Mouse (Mus musculus) heart, embryonic 10.5 days (tissue): ENCODE measurements at regions not wholly inside any gene's neighbourhood (a gene's known extent, or its start where the extent isn't known, plus 50 kb on each side); places are given as distances from the start of the nearest gene placed in this dataset.
A peak's percentile ranks its signal among the peaks of the same experiment; 100 is the strongest.

Experiments used
- DNase-seq: peaks from one replicate; pipeline ENCODE4 v3.0.0-alpha.2; 2017; ENCODE audit warnings: low spot score
- H3K27ac ChIP-seq: fragments of 300-500 bp; sonication (generic); 2 replicates; pipeline ENCODE4 v1.5.1; 2016; ENCODE audit warnings: mild to moderate bottlenecking
- H3K27me3 ChIP-seq: fragments of 300-500 bp; sonication (generic); 2 replicates; pipeline ENCODE4 v1.6.1; 2016; ENCODE audit warnings: mild to moderate bottlenecking; ENCODE audit not compliant: poor library complexity, insufficient read depth, severe bottlenecking
- H3K36me3 ChIP-seq: fragments of 300-500 bp; sonication (generic); 2 replicates; pipeline ENCODE4 v1.6.1; 2016; ENCODE audit warnings: mild to moderate bottlenecking, moderate library complexity
- H3K4me1 ChIP-seq: fragments of 300-500 bp; sonication (generic); 2 replicates; pipeline ENCODE4 v1.6.1; 2016; ENCODE audit warnings: mild to moderate bottlenecking
- H3K4me3 ChIP-seq: fragments of 300-500 bp; sonication (generic); 2 replicates; pipeline ENCODE4 v1.5.1; 2016; ENCODE audit warnings: mild to moderate bottlenecking, moderate library complexity
- H3K9me3 ChIP-seq: fragments of 300-500 bp; sonication (generic); 2 replicates; pipeline ENCODE4 v1.6.1; 2016; ENCODE audit warnings: mild to moderate bottlenecking, moderate library complexity
- WGBS: fragments of 180-500 bp; shearing (Covaris S2); methylation state at CpG from one replicate; pipeline ENCODE4 v1.1.7; 2016; 5-methylcytosine and 5-hydroxymethylcytosine counted together

GRCm38 (mm10) chr15:97460360-97460719 is 213.3 kb upstream of the Amigo2 start:
- H3K36me3 ChIP-seq, result no peaks in the 10 kb centered on the region
- no peaks in the 10 kb centered on the region for H3K9me3 ChIP-seq
- H3K4me1 ChIP-seq, result peaks cover 2% of the 10 kb centered on the region; the same call in 1 of the 2 replicates
- no peak overlapping the region for H3K27ac ChIP-seq
- WGBS, result 85% methylated on average over 7 of the region's 7 CpGs
- no peak overlapping the region for H3K4me3 ChIP-seq
- no peaks in the 10 kb centered on the region for H3K27me3 ChIP-seq
- no peak for DNase-seq

- WGBS, result 82% methylated on average over 19 of the region's 19 CpGs
- DNase-seq, result no peak
- H3K4me1 ChIP-seq, result peaks cover 2% of the 10 kb centered on the region; the same call in 1 of the 2 replicates
- no peak overlapping the region for H3K4me3 ChIP-seq
- H3K9me3 ChIP-seq, result no peaks in the 10 kb centered on the region
- no peaks in the 10 kb centered on the region for H3K27me3 ChIP-seq
- H3K36me3 ChIP-seq, result no peaks in the 10 kb centered on the region
- no peak overlapping the region for H3K27ac ChIP-seq
These were observed 212.7 kb upstream of the Amigo2 start for GRCm38 (mm10) chr15:97459606-97460359.

GRCm38 (mm10) chr15:97458748-97459221 is 211.7 kb upstream of the Amigo2 start:
- DNase-seq, result no peak

GRCm38 (mm10) chr15:97458139-97458747 is 211.2 kb upstream of the Amigo2 start:
- Histone ChIP-seq H3K9me3 (no peaks in the 10 kb centered on the region), H3K4me3 (peak overlapping the region; percentile 31; the same call in 1 of the 2 replicates)
- 25% methylated on average over 17 of the region's 17 CpGs for WGBS

More at GRCm38 (mm10) chr15:97458748-97459221, 211.7 kb upstream of the Amigo2 start:
- WGBS, result 58% methylated on average over 11 of the region's 11 CpGs
- no peaks in the 10 kb centered on the region for H3K9me3 ChIP-seq
- no peaks in the 10 kb centered on the region for H3K27me3 ChIP-seq
- no peak overlapping the region for H3K27ac ChIP-seq
- H3K4me3 ChIP-seq, result no peak overlapping the region; the same call in 1 of the 2 replicates
- H3K4me1 ChIP-seq, result peaks cover 2% of the 10 kb centered on the region; the same call in 1 of the 2 replicates
- no peaks in the 10 kb centered on the region for H3K36me3 ChIP-seq

GRCm38 (mm10) chr15:97457468-97457867 is 210.4 kb upstream of the Amigo2 start:
- Histone ChIP-seq H3K9me3 (no peaks in the 10 kb centered on the region), H3K4me1 (peaks cover 2% of the 10 kb centered on the region; the same call in 1 of the 2 replicates), H3K27me3 (no peaks in the 10 kb centered on the region), H3K27ac (no peak overlapping the region), H3K4me3 (no peak overlapping the region), H3K36me3 (no peaks in the 10 kb centered on the region)
- DNase-seq, result no peak
- WGBS, result 81% methylated on average over 8 of the region's 8 CpGs

More at GRCm38 (mm10) chr15:97458139-97458747, 211.2 kb upstream of the Amigo2 start:
- Histone ChIP-seq H3K36me3 (no peaks in the 10 kb centered on the region), H3K27ac (no peak overlapping the region), H3K4me1 (peaks cover 2% of the 10 kb centered on the region; the same call in 1 of the 2 replicates), H3K27me3 (no peaks in the 10 kb centered on the region)
- no peak for DNase-seq

- no peaks in the 10 kb centered on the region for H3K27me3 ChIP-seq
- H3K27ac ChIP-seq, result no peak overlapping the region
- H3K4me1 ChIP-seq, result peaks cover 2% of the 10 kb centered on the region; the same call in 1 of the 2 replicates
- no peaks in the 10 kb centered on the region for H3K9me3 ChIP-seq
- no peak overlapping the region for H3K4me3 ChIP-seq
- 86% methylated on average over 16 of the region's 16 CpGs for WGBS
- H3K36me3 ChIP-seq, result no peaks in the 10 kb centered on the region
- no peak for DNase-seq
These were observed 209.9 kb upstream of the Amigo2 start for GRCm38 (mm10) chr15:97456991-97457390.

- H3K9me3 ChIP-seq, result no peaks in the 10 kb centered on the region
- no peak for DNase-seq
- no peaks in the 10 kb centered on the region for H3K36me3 ChIP-seq
- no peak overlapping the region for H3K4me3 ChIP-seq
- no peaks in the 10 kb centered on the region for H3K27me3 ChIP-seq
- H3K4me1 ChIP-seq, result peaks cover 2% of the 10 kb centered on the region; the same call in 1 of the 2 replicates
- no peak overlapping the region for H3K27ac ChIP-seq
- WGBS, result 63% methylated on average over 5 of the region's 5 CpGs
These were observed 208.6 kb upstream of the Amigo2 start for GRCm38 (mm10) chr15:97455672-97456071.

GRCm38 (mm10) chr15:97449724-97450123 is 202.6 kb upstream of the Amigo2 start:
- Histone ChIP-seq H3K4me1 (no peaks in the 10 kb centered on the region), H3K4me3 (no peak overlapping the region), H3K27ac (no peak overlapping the region), H3K36me3 (no peaks in the 10 kb centered on the region), H3K9me3 (no peaks in the 10 kb centered on the region), H3K27me3 (no peaks in the 10 kb centered on the region)
- 86% methylated on average over 3 of the region's 3 CpGs for WGBS
- DNase-seq, result no peak

- H3K4me3 ChIP-seq, result no peak overlapping the region
- no peaks in the 10 kb centered on the region for H3K9me3 ChIP-seq
- H3K4me1 ChIP-seq, result no peaks in the 10 kb centered on the region
- no peak for DNase-seq
- H3K36me3 ChIP-seq, result no peaks in the 10 kb centered on the region
- WGBS, result 86% methylated on average over 6 of the region's 6 CpGs
- no peak overlapping the region for H3K27ac ChIP-seq
- no peaks in the 10 kb centered on the region for H3K27me3 ChIP-seq
These were observed 201.9 kb upstream of the Amigo2 start for GRCm38 (mm10) chr15:97449001-97449400.

- WGBS, result 50% methylated on average over 5 of the region's 5 CpGs
- Histone ChIP-seq H3K4me1 (no peaks in the 10 kb centered on the region), H3K4me3 (no peak overlapping the region), H3K9me3 (no peaks in the 10 kb centered on the region), H3K27me3 (no peaks in the 10 kb centered on the region), H3K27ac (no peak overlapping the region), H3K36me3 (no peaks in the 10 kb centered on the region)
- no peak for DNase-seq
These were observed 201.3 kb upstream of the Amigo2 start for GRCm38 (mm10) chr15:97448243-97448880.

GRCm38 (mm10) chr15:97446181-97446580 is 199.1 kb upstream of the Amigo2 start:
- no peaks in the 10 kb centered on the region for H3K27me3 ChIP-seq
- H3K36me3 ChIP-seq, result no peaks in the 10 kb centered on the region
- no peak overlapping the region for H3K27ac ChIP-seq
- H3K4me1 ChIP-seq, result no peaks in the 10 kb centered on the region
- no peak for DNase-seq
- no peaks in the 10 kb centered on the region for H3K9me3 ChIP-seq
- 80% methylated on average over 9 of the region's 9 CpGs for WGBS
- H3K4me3 ChIP-seq, result no peak overlapping the region

GRCm38 (mm10) chr15:97438235-97438760 is 191.2 kb upstream of the Amigo2 start:
- Histone ChIP-seq H3K9me3 (no peaks in the 10 kb centered on the region), H3K4me3 (no peak overlapping the region), H3K27ac (no peak overlapping the region), H3K4me1 (no peaks in the 10 kb centered on the region), H3K27me3 (no peaks in the 10 kb centered on the region), H3K36me3 (no peaks in the 10 kb centered on the region)
- WGBS, result 79% methylated on average over 5 of the region's 5 CpGs
- no peak for DNase-seq
